33 mouse cellular contexts compared by ENCODE assay signal in genomic region chr5:91991191-91991937, GRCm38 (mm10). TPM values are rescaled to one million over a fixed set of nuclear protein-coding genes. Genes with fewer than 3 reads are reported as not detected.
DNase-seq lines count a peak whose midpoint lies in the region; ATAC-seq and TF ChIP-seq lines count a peak whose summit lies in the region.
"Had no signal": no experiment of that assay in that cellular context is flagged by ENCODE, and none has a peak within 500 bp of the region (broad histone marks: within the 10 kb centered on the region; RNA-seq: fewer than 3 reads in every experiment).

No protein-coding gene starts in this region.

- no peak overlapping the region for H3K4me3 ChIP-seq in MEL (ENCODE audit: control insufficient read depth in 1 of 2, insufficient read depth in 1 of 2, low read depth in 2 of 2, low read length in 2 of 2)
- H3K4me3 ChIP-seq in limb, embryonic 10.5 days, result no peak overlapping the region
- H3K4me3 ChIP-seq: embryonic facial prominence, embryonic 10.5 days; embryonic facial prominence, embryonic 13.5 days; erythroblast, embryonic 14.5 days; forebrain, embryonic 13.5 days; gastrocnemius, adult 2 months; heart, embryonic 12.5 days; heart, embryonic 15.5 days had no signal

- DNase-seq in spleen, postnatal 36 days (ENCODE audit: low spot score in 2 of 2), result peak; percentile 64 to 74
- no peak for DNase-seq in spleen, postnatal 4 days (ENCODE audit: low spot score in 2 of 2)
- DNase-seq in MEL (ENCODE audit: low read depth, low spot score), result peak; percentile 61
- no peak for DNase-seq in limb, embryonic 10.5 days (ENCODE audit: low spot score)
- no peak for DNase-seq in left cerebral cortex, adult 18-20 months (ENCODE audit: low spot score in 2 of 2)
- DNase-seq: adrenal gland, postnatal 10 days; adrenal gland, postnatal 36 days; cerebellum, adult 18-20 months; cerebellum, adult 9-10 months; cerebellum, postnatal 25 days; embryo, embryonic 11 days; gastrocnemius, adult 2 months; gastrocnemius, postnatal 14 days; heart, adult 18-20 months; heart, postnatal 10 days; heart, postnatal 4 days had no signal

- peak overlapping the region; percentile 7; the same call in 1 of the 2 replicates for H3K27ac ChIP-seq in MEL (ENCODE audit: control insufficient read depth, low read depth, low read length)
- H3K27ac ChIP-seq in limb, embryonic 10.5 days, result no peak overlapping the region
- H3K27ac ChIP-seq: embryonic facial prominence, embryonic 10.5 days; embryonic facial prominence, embryonic 13.5 days; forebrain, embryonic 13.5 days; gastrocnemius, adult 2 months; heart, embryonic 15.5 days; hindbrain, embryonic 14.5 days; hindbrain, postnatal 0 days had no signal

- H3K4me1 ChIP-seq in MEL (ENCODE audit: control insufficient read depth in 1 of 2, insufficient read depth in 2 of 2, low read length in 2 of 2), result peaks cover 4 to 21% of the 10 kb centered on the region in 2 experiments; a peak in 3 of 4 replicates
- H3K4me1 ChIP-seq in limb, embryonic 10.5 days, result no peaks in the 10 kb centered on the region
- H3K4me1 ChIP-seq: embryonic facial prominence, embryonic 10.5 days; embryonic facial prominence, embryonic 13.5 days; forebrain, embryonic 13.5 days; heart, embryonic 12.5 days; heart, embryonic 15.5 days had no signal

- TF ChIP-seq CTCF in MEL (IDR thresholded peaks at IDR 0.05 in 2 of 3, conservative IDR thresholded peaks at IDR 0.05 in 1 of 3; ENCODE audit: control insufficient read depth in 1 of 3, insufficient read depth in 1 of 3, low read depth in 2 of 3, low read length in 3 of 3, poor library complexity in 1 of 3, severe bottlenecking in 1 of 3), result no peak

- no peaks in the 10 kb centered on the region for H3K79me2 ChIP-seq in MEL (ENCODE audit: control insufficient read depth, insufficient read depth, low read length, poor library complexity)

- no peaks in the 10 kb centered on the region for H3K27me3 ChIP-seq in MEL (ENCODE audit: control insufficient read depth in 1 of 2, insufficient read depth in 2 of 2, low read length in 2 of 2)
- no peaks in the 10 kb centered on the region for H3K27me3 ChIP-seq in limb, embryonic 10.5 days (ENCODE audit: low read depth, poor library complexity, severe bottlenecking)
- H3K27me3 ChIP-seq: embryonic facial prominence, embryonic 13.5 days; forebrain, embryonic 13.5 days; heart, embryonic 12.5 days; heart, embryonic 15.5 days had no signal

- TF ChIP-seq EP300 in MEL (IDR thresholded peaks at IDR 0.05; ENCODE audit: low read depth in 1 of 2, low read length in 2 of 2), result 0 out of 4 replicates have a peak, but pooled peaks have one; percentile 16 to 48

- 84% methylated on average over 6 of the region's 6 CpGs for WGBS in limb, embryonic 10.5 days

- TF ChIP-seq RAD21 in MEL (IDR thresholded peaks at IDR 0.05; ENCODE audit: low read depth, low read length), result no peak

- no peaks in the 10 kb centered on the region for H3K9me3 ChIP-seq in MEL (replicated peaks; ENCODE audit: insufficient read depth, low read length)
- no peaks in the 10 kb centered on the region for H3K9me3 ChIP-seq in limb, embryonic 10.5 days (replicated peaks)
- H3K9me3 ChIP-seq: embryonic facial prominence, embryonic 10.5 days; embryonic facial prominence, embryonic 13.5 days; forebrain, embryonic 13.5 days; G1E; heart, embryonic 12.5 days; heart, embryonic 15.5 days had no signal

- no peak overlapping the region for H3K9ac ChIP-seq in MEL (ENCODE audit: control insufficient read depth, low read depth, low read length, poor library complexity, severe bottlenecking)
- H3K9ac ChIP-seq: embryonic facial prominence, embryonic 13.5 days; forebrain, embryonic 13.5 days; heart, embryonic 12.5 days; heart, embryonic 15.5 days; hindbrain, embryonic 14.5 days had no signal

- TF ChIP-seq POLR2A in MEL (IDR thresholded peaks at IDR 0.05; ENCODE audit: control insufficient read depth in 1 of 2, insufficient read depth in 1 of 2, low read depth in 1 of 2, low read length in 2 of 2, poor library complexity in 1 of 2), result peak in 1 of 2 experiments; percentile 43; a peak in 1 of 4 replicates

- ATAC-seq in neutrophil, adult 5-6 weeks (ENCODE audit: extremely low read depth, insufficient number of reproducible peaks, low FRiP score, poor library complexity, severe bottlenecking), result peak; percentile 49; the same call in 1 of the 2 replicates
- ATAC-seq: forebrain, embryonic 13.5 days; forebrain, embryonic 16.5 days; hindbrain, postnatal 0 days; inflammation-experienced regulatory T-cells, adult 6 months; intestine, embryonic 16.5 days had no signal

- peaks cover 0 to 15% of the 10 kb centered on the region in 2 experiments; a peak in 2 of 4 replicates for H3K36me3 ChIP-seq in MEL (ENCODE audit: control insufficient read depth in 1 of 2, insufficient read depth in 2 of 2, low read length in 2 of 2)
- no peaks in the 10 kb centered on the region for H3K36me3 ChIP-seq in limb, embryonic 10.5 days
- H3K36me3 ChIP-seq: embryonic facial prominence, embryonic 10.5 days; embryonic facial prominence, embryonic 13.5 days; G1E; heart, embryonic 12.5 days; heart, embryonic 15.5 days had no signal

TF ChIP-seq in MEL, 35 proteins besides CTCF, POLR2A, EP300 and RAD21:
- TF ChIP-seq ZMIZ1 (IDR thresholded peaks at IDR 0.05; ENCODE audit: low read depth, low read length) (peak; percentile 73), BHLHE40 (IDR thresholded peaks at IDR 0.05; ENCODE audit: borderline replicate concordance, low read depth, low read length) (no peak), HCFC1 (IDR thresholded peaks at IDR 0.05; ENCODE audit: low read depth, low read length) (no peak), TAL1 (IDR thresholded peaks at IDR 0.05; ENCODE audit: low read length) (no peak), TBP (IDR thresholded peaks at IDR 0.05; ENCODE audit: low read depth, low read length) (peak; percentile 87), RCOR1 (IDR thresholded peaks at IDR 0.05; ENCODE audit: low read depth, low read length) (no peak), GATA1 (IDR thresholded peaks at IDR 0.05; ENCODE audit: low read depth, low read length) (peak; percentile 39; the same call in 1 of the 2 replicates), ETS1 (IDR thresholded peaks at IDR 0.05; ENCODE audit: low read depth, low read length) (peak; percentile 5; the same call in 1 of the 2 replicates), GABPA (IDR thresholded peaks at IDR 0.05; ENCODE audit: low read depth, low read length) (no peak)

RNA-seq across cellular contexts. Expression of gene Odaph, which starts 4.1 kb away (rescaled TPM):
- total RNA-seq in MEL (2012; rRNA removed), result 0.27 TPM in 1 of 2 replicates, not detected in the other
- under 1 TPM in 1 of 2 experiments, not detected in 1; 0.65 TPM for polyA plus RNA-seq in MEL (2012; ENCODE audit: insufficient read depth in 1 of 2, insufficient read length in 2 of 2, low read depth in 1 of 2, low replicate concordance in 2 of 2, missing spikeins in 1 of 2)
- 0.86 TPM in 1 of 2 replicates, not detected in the other for total RNA-seq in neutrophil, adult 5-6 weeks (2017)
- not detected in 2 replicates for polyA plus RNA-seq in limb, embryonic 10.5 days (2016; fragmentation: Nextera tagmentation; extraction: Ambion mirVana)
- total RNA-seq in left cerebral cortex, adult 18-20 months (2021), result not detected
- total RNA-seq: adrenal gland, adult 18-20 months; adrenal gland, postnatal 10 days; adrenal gland, postnatal 36 days; gastrocnemius, adult 2 months; gastrocnemius, postnatal 14 days; gastrocnemius, postnatal 4 days; heart, adult 18-20 months; heart, postnatal 10 days; heart, postnatal 4 days; hindbrain, postnatal 0 days had no signal
- polyA plus RNA-seq: cortical plate, adult 2 months; embryonic facial prominence, embryonic 10.5 days; embryonic facial prominence, embryonic 13.5 days; erythroblast, embryonic 14.5 days; forebrain, embryonic 13.5 days; forebrain, embryonic 16.5 days; G1E; heart, embryonic 12.5 days; heart, embryonic 15.5 days; hindbrain, embryonic 11.5 days; hindbrain, embryonic 14.5 days; inflammation-experienced regulatory T-cells, adult 6 months; intestine, embryonic 16.5 days had no signal

RNA-seq across cellular contexts. Expression of gene Rchy1, which starts 28.5 kb away (rescaled TPM):
- 24.8 and 28.6 TPM in 2 replicates for total RNA-seq in MEL (2012; rRNA removed)
- polyA plus RNA-seq in MEL (2012; ENCODE audit: insufficient read depth in 1 of 2, insufficient read length in 2 of 2, low read depth in 1 of 2, low replicate concordance in 2 of 2, missing spikeins in 1 of 2), result 10 to 100 TPM; 26.9 to 74.4 TPM
- total RNA-seq in neutrophil, adult 5-6 weeks (2017), result 157 and 163 TPM in 2 replicates
- 58.0 and 66.0 TPM in 2 replicates for polyA plus RNA-seq in limb, embryonic 10.5 days (2016; fragmentation: Nextera tagmentation; extraction: Ambion mirVana)
- 10 to 100 TPM; 39.9 to 41.1 TPM for total RNA-seq in left cerebral cortex, adult 18-20 months (2021)

RNA-seq across cellular contexts. Expression of gene Cdkl2, which starts 52.3 kb away (rescaled TPM):
- total RNA-seq in MEL (2012; rRNA removed), result 0.08 and 0.26 TPM in 2 replicates
- under 1 TPM in 1 of 2 experiments, not detected in 1; 0.53 TPM for polyA plus RNA-seq in MEL (2012; ENCODE audit: insufficient read depth in 1 of 2, insufficient read length in 2 of 2, low read depth in 1 of 2, low replicate concordance in 2 of 2, missing spikeins in 1 of 2)
- 0.25 and 1.3 TPM in 2 replicates for total RNA-seq in neutrophil, adult 5-6 weeks (2017)
- polyA plus RNA-seq in limb, embryonic 10.5 days (2016; fragmentation: Nextera tagmentation; extraction: Ambion mirVana), result 0.09 and 0.20 TPM in 2 replicates
- 10 to 100 TPM; 36.4 to 37.4 TPM for total RNA-seq in left cerebral cortex, adult 18-20 months (2021)
- polyA plus RNA-seq: erythroblast, embryonic 14.5 days had no signal

Comparison
In these comparisons a context has a peak if more than half of its experiments do, and no peak if none do; other contexts are left out.
1. DNase-seq: peak in spleen, postnatal 36 days (2 of 2) and MEL (single experiment); none in spleen, postnatal 4 days (0 of 2), limb, embryonic 10.5 days (single experiment) and left cerebral cortex, adult 18-20 months (0 of 2).
2. RNA of gene Cdkl2, which starts 52.3 kb away (total RNA-seq): 36.4 to 37.4 TPM in left cerebral cortex, adult 18-20 months; 0.25 to 1.3 TPM in neutrophil, adult 5-6 weeks and 0.08 to 0.26 TPM in MEL; every median in the first group is over 10 times any median in the second.